Mouse (Mus musculus) right cerebral cortex, adult 2 months (tissue): ENCODE measurements around the gene Spast.
A peak's percentile ranks its signal among the peaks of the same experiment; 100 is the strongest.
"Not testable (repeated sequence)": the region's sequence is repeated elsewhere in the genome, so short reads cannot be mapped to it uniquely, and the experiment has no call there.

Source experiments
- DNase-seq, 2 experiments: peaks; one replicate each; pipeline ENCODE4 v3.0.0; 2021 to 2022; ENCODE audit warnings: low spot score in 2 of 2

The Spast gene

DNA sequence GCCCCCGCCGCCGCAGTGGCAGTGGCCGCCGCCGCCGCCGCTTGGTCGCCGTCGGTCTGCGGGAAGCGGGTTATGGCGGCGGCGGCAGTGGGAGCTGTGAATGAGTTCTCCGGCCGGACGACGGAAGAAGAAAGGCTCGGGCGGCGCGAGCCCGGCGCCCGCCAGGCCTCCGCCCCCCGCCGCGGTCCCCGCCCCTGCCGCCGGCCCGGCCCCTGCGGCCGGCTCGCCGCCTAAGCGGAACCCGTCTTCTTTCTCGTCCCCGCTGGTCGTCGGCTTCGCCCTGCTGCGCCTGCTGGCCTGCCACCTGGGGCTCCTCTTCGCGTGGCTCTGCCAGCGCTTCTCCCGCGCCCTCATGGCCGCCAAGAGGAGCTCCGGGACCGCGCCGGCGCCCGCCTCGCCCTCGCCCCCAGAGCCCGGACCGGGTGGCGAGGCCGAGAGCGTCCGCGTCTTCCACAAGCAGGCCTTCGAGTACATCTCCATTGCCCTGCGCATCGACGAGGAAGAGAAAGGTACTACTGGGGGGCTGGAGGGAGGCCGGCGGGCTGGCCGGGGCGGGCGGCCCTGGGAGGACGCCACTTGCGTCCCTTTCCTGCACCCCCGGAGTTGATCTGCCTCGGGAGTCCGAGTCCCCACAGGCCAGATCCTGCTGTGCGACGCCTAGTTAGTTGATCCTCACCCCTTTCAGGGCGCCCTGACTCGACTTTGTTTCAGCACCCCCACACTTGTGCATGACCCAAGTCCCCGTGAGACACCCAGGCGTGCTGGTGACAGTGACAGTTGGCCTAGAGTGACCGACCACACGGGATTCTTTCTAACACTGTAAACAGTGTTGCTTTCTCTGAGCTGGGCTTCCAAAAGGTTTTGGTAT, at the start of gene Spast:
Gene Spast (plus strand): TSS at position 51 of the 868 bp plus-strand sequence.
- DNase-seq: peak; percentile 40 to 43

GRCm38 (mm10) chr17:74290198-74290597, 48.6 kb upstream of the Spast start:
- no peak for DNase-seq

- DNase-seq: no peak
These were observed 47.9 kb upstream of the Spast start for GRCm38 (mm10) chr17:74290869-74291268.

GRCm38 (mm10) chr17:74291640-74292361, 47.0 kb upstream of the Spast start:
- DNase-seq: no peak

DNA sequence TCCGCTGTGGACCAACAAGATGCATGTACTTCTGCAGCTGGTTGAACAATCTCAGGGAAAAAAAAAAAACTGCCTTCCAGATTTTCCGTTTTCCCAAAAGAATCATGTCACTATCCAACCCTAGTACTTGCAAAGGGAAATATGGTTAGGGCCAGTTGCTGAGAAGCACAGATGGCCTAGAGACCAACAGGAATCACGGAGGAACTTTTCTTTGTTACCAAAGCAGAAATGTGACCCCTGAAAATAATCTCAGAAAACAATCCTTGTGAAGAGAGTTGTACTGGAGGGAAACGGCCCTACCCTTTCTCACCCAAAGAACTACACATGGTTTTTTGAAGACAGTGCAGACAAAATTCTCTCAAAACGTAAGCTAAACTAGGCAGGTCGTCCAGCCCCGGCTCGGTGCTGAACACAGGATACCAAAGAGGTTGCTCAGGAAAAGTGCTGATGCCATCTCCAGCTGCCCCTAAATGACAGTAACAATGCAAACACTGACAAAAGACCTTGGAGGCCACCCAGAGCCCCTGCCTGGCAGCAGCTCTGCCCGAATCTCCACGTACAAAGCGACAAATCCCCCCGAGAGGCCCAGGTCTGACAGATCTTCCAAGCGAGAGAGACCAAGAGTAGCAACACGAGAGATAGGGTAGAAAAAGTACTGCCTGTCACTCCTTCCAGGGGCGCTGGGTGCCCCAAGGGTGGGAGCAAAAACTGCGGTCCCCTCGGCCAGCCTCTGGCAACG, 44.9 kb upstream of the Spast start:
- peak; percentile 17 to 43 for DNase-seq

GRCm38 (mm10) chr17:74294426-74295025, 44.3 kb upstream of the Spast start:
- peak; percentile 63 to 73 for DNase-seq

GRCm38 (mm10) chr17:74295026-74295970, 43.5 kb upstream of the Spast start, which contains the start of gene Memo1:
Memo1 (minus strand) TSS chr17:74295521.
- peak; percentile 73 to 80 for DNase-seq

- no peak for DNase-seq
These were observed 42.5 kb upstream of the Spast start for GRCm38 (mm10) chr17:74296076-74296823.

GRCm38 (mm10) chr17:74296991-74297390, 41.8 kb upstream of the Spast start:
- not testable (repeated sequence) for DNase-seq

- DNase-seq: no peak
These were observed 38.7 kb upstream of the Spast start for GRCm38 (mm10) chr17:74300089-74300488.

DNA sequence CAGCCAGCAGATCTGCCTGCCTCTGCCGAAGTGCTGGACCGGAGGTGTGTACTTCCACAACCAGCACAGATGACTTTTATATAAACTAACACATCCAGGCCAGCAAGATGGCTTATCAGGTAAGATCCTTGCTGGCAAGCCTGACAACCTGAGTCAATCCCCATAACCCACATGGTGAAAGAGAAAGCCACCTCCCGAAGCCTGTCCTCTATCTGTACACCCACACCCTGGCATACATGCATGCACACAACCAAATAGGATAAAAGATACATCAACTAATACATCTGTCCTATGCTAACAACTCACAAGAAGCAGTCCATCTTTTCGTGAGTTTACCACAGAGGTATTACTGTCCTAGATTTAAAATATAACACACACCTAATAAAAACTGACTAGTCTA, 34.7 kb upstream of the Spast start:
- DNase-seq: no peak

DNA sequence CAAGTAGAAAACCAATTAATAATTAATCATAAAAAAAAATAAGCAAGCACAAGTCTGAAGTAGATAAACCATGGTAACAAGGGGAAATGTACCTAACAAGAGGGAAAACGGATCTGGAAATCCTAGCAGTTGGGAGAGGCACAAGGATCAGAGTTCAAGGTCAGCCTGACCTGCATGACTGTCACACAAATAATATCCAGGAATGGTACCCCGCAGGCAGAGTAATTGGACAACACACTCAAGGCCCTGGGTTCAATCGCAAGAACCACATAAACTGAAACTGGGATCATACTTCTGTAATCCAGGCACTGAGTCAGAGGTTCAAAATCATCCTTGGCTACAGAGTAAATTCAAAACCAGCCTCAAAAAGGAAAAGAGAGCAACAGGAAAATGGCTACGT, 33.2 kb upstream of the Spast start:
- no peak for DNase-seq

DNA sequence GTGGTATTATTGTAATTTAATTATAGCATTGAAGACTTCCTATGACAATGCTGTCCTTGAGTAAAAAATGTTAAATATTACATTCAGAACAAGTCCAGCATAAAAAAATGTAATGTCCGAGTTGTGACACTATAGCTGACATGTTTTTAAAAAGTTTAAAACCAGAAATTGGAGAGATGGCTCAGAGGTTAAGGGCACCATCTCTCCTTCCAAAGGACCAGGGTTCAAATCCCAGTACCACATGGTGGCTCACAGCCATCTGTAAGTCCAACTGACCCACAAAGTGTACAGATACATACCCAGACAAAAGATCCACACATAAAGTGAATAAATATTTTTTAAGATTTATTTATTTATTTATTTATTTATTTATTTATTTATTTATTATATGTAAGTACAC, 32.8 kb upstream of the Spast start:
- no peak for DNase-seq

GRCm38 (mm10) chr17:74315445-74316308, 23.1 kb upstream of the Spast start:
- no peak for DNase-seq

GRCm38 (mm10) chr17:74316309-74316863, 22.4 kb upstream of the Spast start:
- peak; percentile 86 to 91 for DNase-seq

DNA sequence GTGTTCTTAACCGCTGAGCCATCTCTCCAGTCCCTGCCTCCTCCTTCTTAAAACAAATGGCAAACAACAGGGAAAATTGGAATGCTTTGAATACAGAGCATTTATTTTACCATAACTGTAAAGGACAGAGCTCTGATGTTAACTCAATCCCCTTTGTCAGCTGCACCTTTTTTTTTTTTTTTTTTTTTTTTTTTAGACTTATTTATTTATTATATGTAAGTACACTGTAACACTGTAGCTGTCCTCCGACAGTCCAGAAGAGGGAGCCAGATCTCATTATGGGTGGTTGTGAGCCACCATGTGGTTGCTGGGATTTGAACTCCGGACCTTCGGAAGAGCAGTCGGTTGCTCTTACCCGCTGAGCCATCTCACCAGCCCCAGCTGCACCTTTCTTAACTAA, 20.1 kb upstream of the Spast start:
- DNase-seq: no peak

- DNase-seq: no peak
These were observed 16.3 kb upstream of the Spast start for GRCm38 (mm10) chr17:74322400-74323054.

GRCm38 (mm10) chr17:74323844-74324243, 14.9 kb upstream of the Spast start, which contains the start of gene Dpy30:
Dpy30 (minus strand) TSS chr17:74323944.
- DNase-seq: no peak
